Mouse (Mus musculus): ENCODE results near the gene Syngap1.
"Not testable (repeated sequence)": the region's sequence is repeated elsewhere in the genome, so short reads cannot be mapped to it uniquely, and the experiment has no call there.

Syngap1 gene

GRCm38 (mm10) chr17:26956895-26957294 lies 15.8 kb downstream of the Syngap1 start:
- no peak for DNase-seq

- DNase-seq, result no peak
Observed at GRCm38 (mm10) chr17:26957872-26958271, 16.8 kb downstream of the Syngap1 start.

GRCm38 (mm10) chr17:26958880-26959279 lies 17.8 kb downstream of the Syngap1 start:
- no peak for DNase-seq

- no peak for DNase-seq
Observed at GRCm38 (mm10) chr17:26959815-26960214, 18.8 kb downstream of the Syngap1 start.

- no peak for DNase-seq
Observed at GRCm38 (mm10) chr17:26961572-26962240, 20.7 kb downstream of the Syngap1 start.

- DNase-seq, result no peak
Observed at GRCm38 (mm10) chr17:26966993-26967392, 25.9 kb downstream of the Syngap1 start.

- no peak for DNase-seq
Observed at GRCm38 (mm10) chr17:26967477-26967876, 26.4 kb downstream of the Syngap1 start.

GRCm38 (mm10) chr17:26968200-26968611 lies 27.2 kb downstream of the Syngap1 start:
- no peak for DNase-seq

GRCm38 (mm10) chr17:26969257-26969656 lies 28.2 kb downstream of the Syngap1 start:
- DNase-seq, result no peak

- DNase-seq, result no peak
Observed at GRCm38 (mm10) chr17:26970221-26970620, 29.2 kb downstream of the Syngap1 start.

GRCm38 (mm10) chr17:26971247-26971905 lies 30.3 kb downstream of the Syngap1 start:
- DNase-seq, result no peak

- no peak for DNase-seq
Observed at GRCm38 (mm10) chr17:26972107-26972506, 31.1 kb downstream of the Syngap1 start.

GRCm38 (mm10) chr17:26972703-26973574 lies 31.9 kb downstream of the Syngap1 start, which contains the start of gene Zbtb9:
Gene Zbtb9 (plus strand): TSS chr17:26973167.
- DNase-seq, result peak; percentile 98

- no peak for DNase-seq
Observed at GRCm38 (mm10) chr17:26974547-26974946, 33.5 kb downstream of the Syngap1 start.

- DNase-seq, result no peak
Observed at GRCm38 (mm10) chr17:26975415-26975814, 34.4 kb downstream of the Syngap1 start.

GRCm38 (mm10) chr17:26977354-26977753 lies 36.3 kb downstream of the Syngap1 start:
- DNase-seq, result not testable (repeated sequence)

GRCm38 (mm10) chr17:26979426-26979825 lies 38.4 kb downstream of the Syngap1 start:
- DNase-seq, result no peak

- DNase-seq, result no peak
Observed at GRCm38 (mm10) chr17:26981050-26981449, 40.0 kb downstream of the Syngap1 start.

GRCm38 (mm10) chr17:26983382-26983781 lies 42.3 kb downstream of the Syngap1 start:
- no peak for DNase-seq

GRCm38 (mm10) chr17:26985503-26986179 lies 44.6 kb downstream of the Syngap1 start:
- no peak for DNase-seq

- DNase-seq, result no peak
Observed at GRCm38 (mm10) chr17:26990521-26990920, 49.5 kb downstream of the Syngap1 start.

- no peak for DNase-seq
Observed at GRCm38 (mm10) chr17:26994410-26994809, 53.4 kb downstream of the Syngap1 start.

- no peak for DNase-seq
Observed at GRCm38 (mm10) chr17:26995006-26995405, 54.0 kb downstream of the Syngap1 start.

Measured in right cerebral cortex, postnatal 25 days (tissue).